Mouse (Mus musculus) urinary bladder, postnatal 4 days (tissue): ENCODE measurements around the gene Oaf.

ENCODE experiments used
- DNase-seq, 2 experiments: peaks; one replicate each; pipeline ENCODE4 v3.0.0; 2021 to 2022; ENCODE audit warnings: low spot score in 2 of 2

The Oaf gene

GRCm38 (mm10) chr9:43245801-43246570 lies 6.3 kb upstream of the Oaf start:
- no peak for DNase-seq

- no peak for DNase-seq
Measured at GRCm38 (mm10) chr9:43242432-43242831, 2.7 kb upstream of the Oaf start.

GRCm38 (mm10) chr9:43241970-43242369 lies 2.3 kb upstream of the Oaf start:
- no peak for DNase-seq

- no peak for DNase-seq
Measured at GRCm38 (mm10) chr9:43241291-43241690, 1.6 kb upstream of the Oaf start.

- no peak for DNase-seq
Measured at GRCm38 (mm10) chr9:43240594-43240900, 836 bp upstream of the Oaf start.

GRCm38 (mm10) chr9:43238631-43239545 lies 823 bp downstream of the Oaf start:
- DNase-seq: no peak

DNA sequence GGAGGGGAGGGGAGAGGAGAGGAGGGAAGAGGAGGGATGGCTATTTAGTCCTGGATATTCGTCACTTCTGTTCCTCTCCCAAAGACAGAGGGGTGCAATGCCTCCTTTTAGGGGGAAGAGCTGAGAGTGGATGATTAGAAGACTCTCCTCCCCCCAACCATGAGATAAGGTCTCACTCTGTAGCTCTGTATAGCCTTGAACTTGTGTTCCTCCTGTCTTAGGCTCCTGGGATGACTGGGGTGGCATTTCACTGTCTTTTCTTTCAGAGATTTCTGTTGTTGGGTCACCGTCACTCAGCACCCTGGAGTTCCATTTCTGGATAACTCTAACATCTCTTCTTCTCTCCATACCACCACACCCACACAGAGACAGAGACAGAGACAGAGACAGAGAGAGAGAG lies 1.5 kb downstream of the Oaf start:
- DNase-seq: no peak

GRCm38 (mm10) chr9:43237111-43237775 lies 2.5 kb downstream of the Oaf start:
- no peak for DNase-seq

DNA sequence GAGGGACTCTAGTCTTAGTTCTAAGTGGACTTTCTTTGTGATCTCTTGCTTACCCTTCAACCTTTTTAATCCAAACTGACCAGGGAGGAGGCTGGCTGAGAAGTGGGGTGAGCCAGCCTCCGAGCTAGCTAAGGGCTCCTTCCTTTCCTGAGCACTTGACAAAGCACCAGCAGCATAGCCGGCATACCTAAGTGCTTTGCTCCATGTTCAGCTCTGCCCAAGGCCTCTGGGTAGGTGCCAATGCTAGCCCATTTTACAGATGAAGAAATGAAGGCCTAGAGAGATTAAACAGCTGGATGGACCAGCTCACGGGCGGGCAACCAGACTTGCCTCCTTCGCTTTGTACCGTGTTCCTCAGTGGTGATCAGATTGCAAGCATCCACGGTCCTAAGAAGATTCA lies 3.1 kb downstream of the Oaf start:
- no peak for DNase-seq

GRCm38 (mm10) chr9:43236106-43236505 lies 3.6 kb downstream of the Oaf start:
- DNase-seq: no peak

DNA sequence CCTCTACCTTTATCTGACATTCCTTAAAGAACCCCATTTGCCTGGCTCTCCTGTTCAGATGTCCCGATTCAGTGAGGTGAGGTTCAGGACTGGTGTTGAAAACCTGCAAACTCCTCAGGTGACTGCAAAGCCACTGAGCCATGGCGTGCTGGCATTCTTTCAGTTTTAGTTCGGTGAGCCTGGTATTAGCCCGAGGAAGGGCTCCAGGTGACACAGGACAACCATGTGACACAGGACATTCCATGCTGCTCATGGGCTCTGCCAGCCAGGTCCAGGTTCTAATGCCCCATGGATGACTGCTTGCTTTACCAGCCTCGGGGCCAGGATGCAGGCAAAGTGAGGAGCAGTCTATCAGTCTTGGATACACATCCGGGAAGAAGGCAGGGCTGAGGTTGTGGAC lies 4.4 kb downstream of the Oaf start:
- DNase-seq: no peak

DNA sequence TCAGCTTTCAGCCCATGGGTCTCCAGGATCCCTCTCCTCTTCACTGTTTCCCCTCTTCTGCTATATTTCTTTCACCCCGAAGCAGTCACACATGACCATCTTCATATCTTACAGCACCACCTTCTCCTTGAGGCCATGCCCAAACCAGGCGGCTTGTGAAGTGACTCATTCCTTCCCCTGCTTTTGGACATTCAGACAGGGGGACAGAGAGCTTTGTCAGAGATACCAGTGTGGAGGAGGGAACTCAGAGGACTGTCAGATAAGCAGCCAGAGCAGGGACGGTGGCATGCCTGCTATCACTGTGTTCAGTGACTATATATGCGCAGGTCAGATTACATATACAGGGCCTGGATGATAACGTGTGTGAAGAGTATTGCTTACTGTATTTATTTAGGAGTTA lies 5.2 kb downstream of the Oaf start:
- no peak for DNase-seq

GRCm38 (mm10) chr9:43233515-43233914 lies 6.2 kb downstream of the Oaf start:
- DNase-seq: no peak

GRCm38 (mm10) chr9:43233044-43233443 lies 6.7 kb downstream of the Oaf start:
- DNase-seq: no peak

GRCm38 (mm10) chr9:43232286-43232685 lies 7.4 kb downstream of the Oaf start:
- no peak for DNase-seq

GRCm38 (mm10) chr9:43231805-43232204 lies 7.9 kb downstream of the Oaf start:
- DNase-seq: peak in 1 of 2 experiments; percentile 44

DNA sequence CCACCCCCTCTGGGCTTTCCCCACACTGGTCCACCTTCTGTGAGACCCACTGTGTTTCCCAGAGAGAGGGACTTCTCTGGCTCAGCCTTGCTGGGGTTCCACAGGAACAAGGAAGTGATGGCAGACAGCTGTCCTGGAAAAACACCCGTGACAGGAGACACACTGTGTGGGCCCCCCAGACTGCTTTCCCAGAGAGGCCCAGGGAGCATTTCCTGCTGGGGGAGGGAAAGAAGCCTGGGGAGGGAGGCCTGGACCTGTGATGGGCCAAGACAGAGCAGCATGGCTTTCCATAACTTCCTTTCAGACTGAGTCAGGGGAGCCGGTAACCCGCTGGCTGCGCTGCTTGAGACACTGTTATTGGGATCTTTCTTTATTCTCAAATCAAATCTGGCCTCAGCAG lies 8.8 kb downstream of the Oaf start:
- no peak for DNase-seq

GRCm38 (mm10) chr9:43229962-43230361 lies 9.7 kb downstream of the Oaf start:
- no peak for DNase-seq

DNA sequence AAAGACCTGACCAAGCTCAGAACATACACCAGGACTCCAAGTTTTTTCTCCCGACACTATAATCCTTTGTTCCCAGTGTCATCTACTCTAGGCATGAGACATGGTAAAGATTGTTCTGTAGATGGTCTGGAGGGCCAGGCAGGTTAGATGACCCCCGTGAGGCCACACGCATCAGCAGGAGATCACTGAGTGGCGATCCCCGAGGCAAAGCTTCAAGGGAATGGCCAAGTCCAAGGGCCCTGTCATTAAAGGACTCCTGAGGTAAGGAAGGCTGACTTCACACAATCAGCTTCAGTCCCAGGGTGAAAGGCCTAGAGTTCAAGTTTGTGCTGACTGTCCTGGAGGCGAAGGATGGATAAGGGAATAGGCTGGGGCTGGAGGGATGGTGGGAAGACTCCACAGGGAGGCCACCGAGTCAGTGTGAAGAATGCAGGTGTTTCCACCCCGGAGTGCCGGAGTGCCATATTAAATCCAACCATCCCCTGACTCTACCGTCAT lies 10.3 kb downstream of the Oaf start:
- DNase-seq: no peak

- no peak for DNase-seq
Measured at GRCm38 (mm10) chr9:43228745-43229144, 11.0 kb downstream of the Oaf start.

DNA sequence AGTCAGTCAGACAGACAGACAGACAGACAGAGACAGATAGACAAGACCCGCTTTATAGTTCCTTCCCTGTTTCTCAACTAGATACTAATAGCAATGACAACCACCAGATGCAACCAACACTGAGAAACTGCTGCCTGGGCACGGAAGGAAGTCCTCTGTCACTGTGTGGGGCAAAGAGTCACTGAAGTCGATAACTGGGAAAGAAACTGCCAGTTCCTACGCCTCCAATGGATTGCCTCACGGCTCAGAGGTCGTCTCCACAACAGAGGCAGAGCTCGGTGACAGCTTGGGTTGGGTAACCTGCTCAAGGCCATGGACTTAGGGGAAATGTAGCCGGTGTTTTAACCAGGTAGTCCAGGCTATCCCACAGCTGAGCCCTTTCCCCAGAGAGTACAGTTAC lies 12.1 kb downstream of the Oaf start:
- no peak for DNase-seq

DNA sequence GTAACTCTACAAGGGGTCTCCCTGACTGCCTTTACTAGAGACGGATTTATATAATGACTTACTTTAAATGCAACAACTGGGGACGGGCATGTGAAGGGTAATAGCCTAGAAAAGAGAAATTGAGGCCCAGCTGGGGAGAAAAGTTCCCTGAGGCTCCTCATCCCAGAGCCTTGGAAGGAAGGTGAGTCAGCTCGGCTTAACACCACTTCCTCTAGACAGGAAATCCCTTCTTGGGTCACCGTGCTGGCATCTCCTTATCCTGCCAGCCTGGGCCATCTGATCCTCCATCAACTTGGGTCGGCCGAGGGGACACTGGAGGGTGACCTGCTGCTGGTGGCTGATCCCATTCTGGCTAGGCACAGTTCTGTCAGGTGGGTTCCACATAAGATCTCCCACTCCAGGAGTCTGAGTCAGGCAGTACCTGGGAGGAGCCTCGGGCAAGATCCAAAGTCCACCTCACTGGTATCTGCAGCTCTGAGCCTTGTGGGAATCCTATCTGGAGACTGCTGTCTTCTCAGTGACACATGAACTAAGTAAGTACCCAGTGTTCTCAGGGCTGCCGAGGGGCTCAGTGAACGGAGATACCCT lies 13.0 kb downstream of the Oaf start:
- DNase-seq: no peak
